Mouse (Mus musculus) layer of hippocampus, postnatal 10 days (tissue): ENCODE measurements around the gene Pbx1. TPM values are rescaled to one million over a fixed set of nuclear protein-coding genes. Genes with fewer than 3 reads are reported as not detected.

Source experiments
- DNase-seq, 2 experiments: peaks; one replicate each; pipeline ENCODE4 v3.0.0; 2021; ENCODE audit warnings: low spot score in 2 of 2
- total RNA-seq, 2 experiments: library from RNA; stranded (reverse); gene quantifications; 2 replicates each; pipeline ENCODE4 v1.2.3; 2021

Gene Pbx1
- total RNA-seq, 2 experiments from 2014 or later: 126 to 143 TPM

DNA sequence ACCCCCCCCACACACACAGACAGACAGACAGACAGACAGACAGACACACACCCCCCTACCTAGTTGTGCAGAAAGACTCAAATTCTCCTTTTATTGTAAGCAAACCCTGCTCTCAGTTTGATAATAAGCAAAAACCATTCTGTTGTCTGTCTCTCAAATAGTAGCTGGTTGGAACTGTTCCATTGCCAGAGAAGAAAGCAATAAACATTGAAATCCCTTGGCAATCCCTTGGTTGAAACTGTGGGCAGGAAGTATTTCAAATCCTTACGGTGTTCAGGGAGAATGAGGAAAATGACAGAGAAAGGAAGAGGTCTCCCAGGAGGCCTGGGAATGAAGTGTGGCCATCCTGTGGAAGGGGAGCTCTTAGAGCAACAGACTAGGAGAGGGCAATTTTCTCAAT, 201.2 kb downstream of the Pbx1 start:
- no peak for DNase-seq

DNA sequence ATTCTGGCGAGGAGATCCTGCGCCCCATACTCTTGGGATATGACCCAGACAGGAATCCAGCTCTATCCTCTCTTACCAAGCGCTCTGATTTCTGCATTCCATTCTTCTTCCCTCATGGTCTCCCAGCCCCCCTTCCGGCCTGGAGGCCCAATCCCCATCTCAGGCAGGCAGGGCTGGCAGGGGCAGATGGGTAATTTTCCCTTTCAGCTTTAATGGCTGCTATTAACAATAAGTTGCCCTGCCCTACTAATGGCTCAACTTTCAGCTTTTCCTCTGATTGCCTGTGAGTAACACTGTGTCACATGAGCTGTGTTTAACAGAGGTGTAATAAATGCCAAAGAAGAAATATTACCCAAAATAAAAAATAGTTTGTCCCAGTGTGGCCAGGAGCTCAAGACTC, 201.9 kb downstream of the Pbx1 start:
- no peak for DNase-seq

GRCm38 (mm10) chr1:168228756-168229526, 203.1 kb downstream of the Pbx1 start:
- DNase-seq: no peak

DNA sequence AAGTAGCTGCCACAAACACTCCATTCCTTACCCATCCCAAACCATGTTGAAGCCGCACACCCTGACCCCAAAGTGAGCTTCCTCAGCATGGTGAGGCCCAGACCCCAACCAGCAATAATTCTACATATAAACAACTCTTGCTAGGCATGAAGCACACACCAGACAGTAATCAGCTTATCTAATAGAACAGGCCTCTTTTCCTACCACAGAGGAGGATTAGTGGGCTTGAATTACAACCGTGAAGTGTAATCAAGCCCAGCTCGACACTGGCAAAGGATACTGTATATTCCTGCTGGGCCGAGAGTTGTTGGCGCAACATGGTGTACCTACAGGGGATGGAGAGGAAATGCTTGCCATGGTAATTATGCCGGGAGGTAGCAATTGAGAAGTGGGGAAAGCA, 205.9 kb downstream of the Pbx1 start:
- DNase-seq: no peak

DNA sequence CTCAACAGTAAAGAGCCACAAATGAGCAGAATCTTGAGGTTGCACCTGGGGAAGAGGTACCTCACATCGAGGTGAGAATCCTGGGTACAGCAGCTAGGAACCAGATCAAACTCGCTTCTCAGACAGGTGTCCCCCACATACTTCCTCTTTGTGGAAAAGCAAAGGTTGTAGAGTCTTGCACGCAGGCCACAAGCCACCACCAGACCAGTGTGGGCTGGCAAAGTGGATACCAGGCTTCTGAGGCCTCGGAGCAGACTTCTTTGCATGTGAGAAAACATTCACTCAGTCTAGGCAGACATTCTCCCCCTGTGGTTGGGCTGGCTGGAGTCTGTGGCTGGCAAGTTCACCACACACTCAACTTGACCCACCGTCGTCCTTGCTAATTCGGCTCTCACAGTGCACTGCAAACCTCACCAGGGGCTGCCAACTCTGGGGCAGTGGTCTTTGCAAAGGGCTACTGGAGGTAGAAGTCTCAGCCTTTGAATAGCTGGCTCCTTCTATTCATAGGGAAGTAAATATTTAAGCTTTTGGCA, 206.4 kb downstream of the Pbx1 start:
- no peak for DNase-seq

- no peak for DNase-seq
Observed at GRCm38 (mm10) chr1:168224218-168224617, 207.9 kb downstream of the Pbx1 start.

DNA sequence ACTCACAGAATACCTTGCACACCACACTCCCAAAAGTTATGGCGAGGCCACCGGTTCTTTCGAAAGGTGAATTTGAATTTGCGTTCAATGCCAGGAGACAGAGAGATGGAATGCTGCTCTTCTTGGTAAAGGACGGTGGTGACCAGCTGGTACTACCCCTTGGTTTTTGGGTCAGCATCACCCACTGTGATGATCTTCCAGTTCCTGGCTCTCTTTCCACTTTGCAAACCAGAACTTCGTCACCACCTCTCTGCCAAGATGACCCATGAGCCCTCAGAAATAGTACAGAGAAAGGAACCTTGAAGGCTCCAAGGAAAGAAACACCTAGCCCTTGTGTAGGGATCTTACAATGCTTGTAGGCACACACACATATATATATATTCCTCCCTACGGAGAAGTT, 209.3 kb downstream of the Pbx1 start:
- no peak for DNase-seq

DNA sequence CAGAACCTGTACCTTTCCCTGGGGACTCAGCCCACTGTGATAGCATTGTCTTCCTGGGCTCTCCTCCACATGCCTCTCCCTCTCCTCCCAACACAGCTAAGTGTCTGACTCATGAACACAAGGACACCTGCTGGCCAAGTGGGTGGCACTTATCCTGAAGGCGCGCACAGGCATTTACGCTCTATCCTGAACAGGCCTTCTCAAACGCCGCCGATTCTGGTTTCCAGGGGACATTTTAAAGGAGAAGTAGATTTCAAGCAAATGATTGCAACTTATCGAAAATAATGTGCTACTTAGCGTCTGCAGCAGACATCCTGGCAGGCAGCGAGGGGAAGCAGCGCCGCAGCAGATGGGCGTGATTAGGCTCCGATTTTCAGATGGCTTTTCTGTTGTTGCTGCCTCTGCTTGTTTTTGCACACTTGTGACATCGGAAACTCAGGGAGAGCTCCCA, 211.0 kb downstream of the Pbx1 start:
- DNase-seq: peak; percentile 33 to 54

- DNase-seq: peak; percentile 47 to 48
Observed at GRCm38 (mm10) chr1:168215896-168216747, 215.9 kb downstream of the Pbx1 start.

DNA sequence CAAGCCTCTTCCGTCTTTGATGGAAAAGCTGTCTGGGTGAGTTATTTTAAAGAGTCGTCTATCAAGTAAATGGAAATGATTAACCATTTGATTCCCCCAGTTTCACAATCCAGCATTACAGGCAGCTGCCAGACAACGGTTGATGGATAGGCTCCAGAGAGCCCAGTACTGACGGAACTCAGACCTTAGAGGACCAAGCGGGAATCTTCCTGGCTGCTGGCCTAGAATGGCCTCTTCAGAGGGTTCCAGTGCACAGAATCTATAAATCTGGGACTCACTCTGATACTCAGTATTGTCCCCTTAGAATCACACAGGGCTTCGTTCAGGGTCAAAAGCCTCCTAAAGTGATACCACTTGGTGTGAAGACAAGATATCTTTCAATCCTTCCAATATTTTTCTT, 216.6 kb downstream of the Pbx1 start:
- no peak for DNase-seq

DNA sequence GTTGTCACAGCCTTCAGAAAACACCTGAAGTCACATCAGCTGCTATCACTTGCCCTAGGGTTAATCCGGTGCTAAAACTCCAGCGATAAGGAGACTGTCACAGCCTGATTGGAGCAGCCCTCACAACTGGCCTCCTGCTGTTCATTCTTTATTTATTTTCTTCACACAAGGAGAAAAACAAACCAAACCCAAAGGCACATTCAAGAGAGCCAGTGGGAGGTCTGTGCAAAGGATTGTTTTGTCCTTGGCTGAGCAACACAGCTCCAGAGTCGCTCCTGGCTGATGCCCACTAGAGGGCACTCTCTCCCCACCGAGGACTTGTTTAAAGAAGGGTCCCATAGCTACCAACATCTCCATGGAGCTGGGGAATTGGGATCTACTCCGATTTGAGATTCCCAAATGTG, 218.0 kb downstream of the Pbx1 start:
- peak; percentile 83 to 85 for DNase-seq

- DNase-seq: no peak
Observed at GRCm38 (mm10) chr1:168213595-168213994, 218.5 kb downstream of the Pbx1 start.

- DNase-seq: no peak
Observed at GRCm38 (mm10) chr1:168210401-168210800, 221.7 kb downstream of the Pbx1 start.

DNA sequence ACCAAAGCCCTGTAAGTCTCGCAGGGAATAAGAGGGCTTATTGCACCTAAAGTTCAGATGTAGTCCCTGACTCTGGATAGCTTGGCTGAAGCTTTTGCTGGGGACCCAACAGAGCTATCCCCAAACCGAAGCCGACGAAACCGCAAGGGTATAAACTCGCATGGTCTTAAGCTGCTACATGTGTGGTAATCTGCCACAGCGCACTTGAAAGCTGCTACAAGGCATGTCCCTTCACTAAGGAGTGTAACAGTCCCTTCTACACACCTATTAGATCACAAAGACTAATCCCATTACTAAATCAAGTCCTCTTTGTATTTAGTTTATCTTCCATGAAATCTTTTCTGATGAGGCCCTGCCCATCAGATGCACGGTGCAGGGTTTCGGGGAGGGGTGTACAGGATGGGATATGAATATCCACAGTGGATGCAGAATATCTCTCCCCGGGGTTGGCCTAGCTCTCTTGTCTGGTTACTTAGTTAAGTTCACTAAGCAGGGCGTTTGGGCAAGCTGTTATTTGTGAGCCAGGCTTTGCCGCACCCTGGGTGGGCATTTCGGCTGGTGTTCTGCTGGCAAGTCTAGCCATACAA, 231.4 kb downstream of the Pbx1 start:
- DNase-seq: no peak

GRCm38 (mm10) chr1:168198276-168198675, 233.8 kb downstream of the Pbx1 start:
- DNase-seq: no peak

- DNase-seq: no peak
Observed at GRCm38 (mm10) chr1:168197908-168198258, 234.2 kb downstream of the Pbx1 start.

GRCm38 (mm10) chr1:168197195-168197907, 234.7 kb downstream of the Pbx1 start:
- no peak for DNase-seq

DNA sequence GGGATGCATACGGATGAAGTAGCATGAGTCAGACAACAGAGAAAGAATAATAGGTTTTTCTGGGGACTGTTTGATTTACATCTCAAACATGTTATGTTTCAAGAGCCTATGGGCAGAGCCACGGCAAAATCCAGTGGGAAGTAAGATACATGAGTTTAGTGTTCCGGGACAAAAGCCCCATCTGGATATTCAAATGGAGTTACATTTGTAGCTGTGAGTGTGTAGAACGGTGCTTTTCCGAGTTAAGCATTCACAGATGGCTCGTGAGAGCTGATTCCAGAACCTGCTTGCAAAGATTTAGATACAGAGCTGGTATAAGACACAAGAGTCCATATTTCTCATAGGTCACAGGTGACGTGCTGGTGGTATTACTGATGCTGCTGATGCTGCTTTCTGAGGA, 238.7 kb downstream of the Pbx1 start:
- DNase-seq: no peak

- no peak for DNase-seq
Observed at GRCm38 (mm10) chr1:168182816-168183215, 249.3 kb downstream of the Pbx1 start.

GRCm38 (mm10) chr1:168180622-168181441, 251.2 kb downstream of the Pbx1 start:
- DNase-seq: no peak
